Mouse (Mus musculus): ENCODE measurements around the gene Bloc1s3. TPM values are rescaled to one million over a fixed set of nuclear protein-coding genes. Genes with fewer than 3 reads are reported as not detected.

Bloc1s3 gene
- total RNA-seq, 2 experiments from 2014 or later = 6.0 to 7.1 TPM

GRCm38 (mm10) chr7:19457414-19458071, 50.6 kb downstream of the Bloc1s3 start:
- peak in 1 of 2 experiments; percentile 36 for DNase-seq (ENCODE audit: extremely low spot score in 1 of 2, low spot score in 1 of 2)

- DNase-seq (ENCODE audit: extremely low spot score in 1 of 2, low spot score in 1 of 2) = no peak
These were observed 51.5 kb downstream of the Bloc1s3 start for GRCm38 (mm10) chr7:19456628-19457027.

GRCm38 (mm10) chr7:19455819-19456495, 52.2 kb downstream of the Bloc1s3 start:
- no peak for DNase-seq (ENCODE audit: extremely low spot score in 1 of 2, low spot score in 1 of 2)

- DNase-seq (ENCODE audit: extremely low spot score in 1 of 2, low spot score in 1 of 2) = no peak
These were observed 53.0 kb downstream of the Bloc1s3 start for GRCm38 (mm10) chr7:19455186-19455585.

Other genes with a start within 250 kb of the Bloc1s3 start
- 10 to 100 TPM; 15.2 to 16.3 TPM for gene Vasp, start 236.6 kb downstream of the Bloc1s3 start, total RNA-seq (2021)
- not detected for gene Ppm1n, start 228.3 kb downstream of the Bloc1s3 start, total RNA-seq (2021)
- 10 to 100 TPM; 85.9 to 96.3 TPM for gene Rtn2, start 225.7 kb downstream of the Bloc1s3 start, total RNA-seq (2021)
- gene Fosb, start 198.3 kb downstream of the Bloc1s3 start, total RNA-seq (2021) = 1 to 10 TPM; 5.2 to 9.8 TPM
- 10 to 100 TPM; 37.8 to 39.1 TPM for gene Ercc1, start 163.6 kb downstream of the Bloc1s3 start, total RNA-seq (2021)
- 10 to 100 TPM; 17.7 to 18.3 TPM for gene Cd3eap, start 148.9 kb downstream of the Bloc1s3 start, total RNA-seq (2021)
- gene Ppp1r13l, start 148.6 kb downstream of the Bloc1s3 start, total RNA-seq (2021) = 1 to 10 TPM; 4.5 to 4.8 TPM
- gene Ercc2, start 126.4 kb downstream of the Bloc1s3 start, total RNA-seq (2021) = 10 to 100 TPM; 34.5 to 34.9 TPM
- 1 to 10 TPM; 2.2 to 3.4 TPM for gene Klc3, start 104.3 kb downstream of the Bloc1s3 start, total RNA-seq (2021)
- not detected for gene Ckm, start 103.6 kb downstream of the Bloc1s3 start, total RNA-seq (2021)
- gene Mark4, start 49.5 kb downstream of the Bloc1s3 start, total RNA-seq (2021) = 100 to 1,000 TPM in 1 of 2 experiments, 10 to 100 TPM in 1; 92.8 to 105 TPM
- gene Exoc3l2, start 45.0 kb downstream of the Bloc1s3 start, total RNA-seq (2021) = under 1 TPM; 0.37 to 0.38 TPM
- gene Trappc6a, start within 50 bp of the Bloc1s3 start, total RNA-seq (2021) = 10 to 100 TPM; 20.1 to 21.1 TPM
- gene Nkpd1, start 9.5 kb upstream of the Bloc1s3 start, total RNA-seq (2021) = under 1 TPM; 0.49 to 0.66 TPM
- gene Ppp1r37, start 54.7 kb upstream of the Bloc1s3 start, total RNA-seq (2021) = 100 to 1,000 TPM; 103 to 112 TPM
- 1 to 10 TPM in 1 of 2 experiments, under 1 TPM in 1; 0.30 to 1.0 TPM for gene Zfp296, start 68.9 kb upstream of the Bloc1s3 start, total RNA-seq (2021)
- 10 to 100 TPM; 38.0 to 40.7 TPM for gene Gemin7, start 69.2 kb upstream of the Bloc1s3 start, total RNA-seq (2021)
- gene Clasrp, start 96.1 kb upstream of the Bloc1s3 start, total RNA-seq (2021) = 10 to 100 TPM; 70.6 to 94.5 TPM
- 10 to 100 TPM in 1 of 2 experiments, 1 to 10 TPM in 1; 9.4 to 10.4 TPM for gene Relb, start 121.1 kb upstream of the Bloc1s3 start, total RNA-seq (2021)
- 100 to 1,000 TPM; 148 TPM for gene Clptm1, start 156.7 kb upstream of the Bloc1s3 start, total RNA-seq (2021)
- gene Apoc2, start 169.6 kb upstream of the Bloc1s3 start, total RNA-seq (2021) = not detected
- not detected for gene Gm44805, start 173.1 kb upstream of the Bloc1s3 start, total RNA-seq (2021)
- gene Apoc4, start 173.1 kb upstream of the Bloc1s3 start, total RNA-seq (2021) = not detected
- gene Apoc1, start 184.3 kb upstream of the Bloc1s3 start, total RNA-seq (2021) = 1 to 10 TPM; 4.8 to 7.5 TPM
- gene Apoe, start 190.8 kb upstream of the Bloc1s3 start, total RNA-seq (2021) = 1,000 to 10,000 TPM; 2,615 to 2,768 TPM
- gene Tomm40, start 207.1 kb upstream of the Bloc1s3 start, total RNA-seq (2021) = 100 to 1,000 TPM; 109 TPM
- gene Nectin2, start 242.1 kb upstream of the Bloc1s3 start, total RNA-seq (2021) = 1 to 10 TPM; 7.9 to 9.1 TPM

Measured in layer of hippocampus, postnatal 25 days (tissue).